ENCODE assay signal across 17 mouse cellular contexts in the genomic region with DNA sequence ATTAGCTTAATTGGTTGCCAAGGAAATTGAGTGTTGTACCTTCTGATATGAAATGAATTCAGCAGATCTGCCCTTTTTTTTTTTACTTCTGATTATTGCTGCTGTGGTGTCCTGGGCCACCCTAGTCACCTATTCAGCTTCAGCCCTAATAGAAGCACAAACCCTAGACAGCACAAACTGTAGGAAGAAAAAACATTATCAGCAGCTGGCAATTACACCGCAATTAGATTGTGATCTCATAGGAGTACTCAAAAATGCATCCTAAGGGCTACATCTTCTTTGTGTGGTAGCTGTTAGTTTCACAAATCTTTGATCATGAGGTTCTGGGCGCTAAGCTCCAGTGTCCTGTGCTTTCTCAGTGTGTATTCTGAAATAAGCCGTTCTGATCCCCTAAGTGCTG. TPM values are rescaled to one million over a fixed set of nuclear protein-coding genes. Genes with fewer than 3 reads are reported as not detected.
"Had no signal": no experiment of that assay in that cellular context is flagged by ENCODE, and none has a peak within 500 bp of the region (broad histone marks: within the 10 kb centered on the region; RNA-seq: fewer than 3 reads in every experiment).

No protein-coding gene starts in this region.

- H3K4me2 ChIP-seq: liver, embryonic 11.5 days; liver, embryonic 15.5 days had no signal

- DNase-seq: kidney, adult 8-10 months; kidney, postnatal 25 days; lung, adult 2 months; lung, postnatal 36 days; retina, postnatal 1 day; right cerebral cortex, postnatal 4 days; spleen, adult 18-20 months; thymus, adult 18-20 months; thymus, postnatal 25 days had no signal

- H3K9ac ChIP-seq: liver, embryonic 15.5 days had no signal

- H3K36me3 ChIP-seq: limb, embryonic 10.5 days; liver, embryonic 15.5 days had no signal

- H3K27me3 ChIP-seq: liver, embryonic 15.5 days had no signal

- H3K4me3 ChIP-seq: left cerebral cortex, adult 2 months; limb, embryonic 10.5 days; liver, embryonic 15.5 days had no signal

- ATAC-seq: intestine, postnatal 0 days; lung, postnatal 0 days had no signal

- H3K9me3 ChIP-seq: limb, embryonic 10.5 days; liver, embryonic 15.5 days had no signal

- H3K27ac ChIP-seq: left cerebral cortex, adult 2 months; limb, embryonic 10.5 days; liver, embryonic 15.5 days had no signal

RNA-seq across cellular contexts. Expression of a gene that starts 37.7 kb away (rescaled TPM):
- polyA plus RNA-seq: limb, embryonic 10.5 days; stomach, embryonic 14.5 days; urinary bladder, adult 2 months had no signal
